Mouse (Mus musculus) liver, adult (tissue): ENCODE results near the gene Pde6g.

Source experiments
- GATA4 ChIP-seq: IDR thresholded peaks from 2 replicates; pipeline ENCODE4 v1.6.1; 2014; ENCODE audit warnings: mild to moderate bottlenecking, low read length; ENCODE audit not compliant: insufficient replicate concordance

The Pde6g gene

DNA sequence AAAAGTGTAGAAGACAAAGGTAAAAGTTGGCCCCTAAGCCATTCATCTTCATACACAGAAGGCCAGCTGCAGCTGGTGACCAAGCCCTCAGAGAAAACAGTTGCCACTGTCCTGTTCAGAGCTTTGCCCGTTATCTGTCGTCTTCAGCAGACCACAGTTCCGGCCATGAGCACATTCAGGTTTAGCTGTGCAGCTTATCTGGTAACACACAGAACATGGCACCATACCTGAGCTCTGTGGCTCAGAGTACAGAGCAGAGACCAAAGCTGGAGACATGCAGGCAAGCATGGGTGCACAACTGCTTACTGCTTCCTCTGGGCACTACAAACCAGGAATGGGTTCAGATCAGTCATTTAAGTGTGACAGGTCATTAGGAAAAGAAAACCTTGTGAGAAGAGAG is 47.4 kb downstream of the Pde6g start:
- no peak for TF ChIP-seq GATA4

DNA sequence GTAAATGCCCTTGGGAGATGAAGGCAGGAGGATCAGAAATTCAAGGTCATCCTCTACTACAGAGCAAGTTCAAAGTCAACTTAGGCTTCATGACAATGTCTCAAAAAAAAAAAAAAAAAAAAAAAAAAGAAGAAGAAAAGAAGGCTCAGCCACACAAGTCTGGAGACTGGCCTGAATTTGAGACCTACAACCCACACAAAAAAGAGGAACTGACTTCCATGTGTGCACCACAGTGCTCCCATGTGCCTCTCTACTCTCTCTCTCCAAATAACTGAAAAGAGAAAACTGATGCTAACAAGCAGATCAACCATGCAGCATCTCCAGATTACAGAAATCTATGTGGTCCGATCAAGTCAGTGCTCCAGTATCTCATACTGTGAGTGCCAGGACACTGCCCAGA is 48.5 kb downstream of the Pde6g start:
- no peak for TF ChIP-seq GATA4

- no peak for TF ChIP-seq GATA4
Observed at GRCm38 (mm10) chr11:120399319-120399718, 54.0 kb downstream of the Pde6g start.
